Mouse (Mus musculus): ENCODE results near the gene Phc1.
A peak's percentile ranks its signal among the peaks of the same experiment; 100 is the strongest.
"Not testable (repeated sequence)": the region's sequence is repeated elsewhere in the genome, so short reads cannot be mapped to it uniquely, and the experiment has no call there.

The Phc1 gene

DNA sequence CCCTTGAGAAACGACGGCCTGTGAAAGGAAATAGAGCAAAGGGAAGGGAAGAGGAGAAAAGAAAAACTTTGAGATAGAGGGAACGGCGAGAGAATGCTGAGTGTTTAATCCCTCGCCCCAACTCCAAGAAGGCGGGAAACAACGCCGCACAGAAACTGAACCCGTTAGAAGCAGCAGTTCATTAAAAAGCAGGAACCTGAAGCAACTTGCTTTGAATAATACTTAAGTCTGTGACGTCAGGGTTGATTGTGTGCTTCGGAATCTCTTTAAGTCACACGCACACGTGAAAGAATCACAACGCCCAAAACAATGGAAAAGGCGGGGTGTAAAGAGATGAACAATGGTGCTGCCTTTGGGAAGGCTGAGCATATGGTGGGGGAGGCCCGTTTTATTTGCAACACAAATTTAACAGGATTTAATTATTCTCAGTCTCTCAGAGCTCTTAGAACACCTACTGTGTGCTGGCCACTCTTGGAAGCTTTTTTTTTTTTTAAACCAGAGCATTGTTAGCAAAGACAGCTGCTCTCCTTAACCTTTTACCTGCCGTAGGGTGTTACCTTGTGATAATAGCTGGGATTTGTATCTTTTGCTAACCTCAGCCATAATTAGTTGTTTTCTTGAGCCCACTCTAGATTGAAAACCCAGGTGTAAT is at the start of gene Phc1:
TSS of gene Phc1 (minus strand) at position 213 of the 652 bp plus-strand sequence.
- DNase-seq: no peak

DNA sequence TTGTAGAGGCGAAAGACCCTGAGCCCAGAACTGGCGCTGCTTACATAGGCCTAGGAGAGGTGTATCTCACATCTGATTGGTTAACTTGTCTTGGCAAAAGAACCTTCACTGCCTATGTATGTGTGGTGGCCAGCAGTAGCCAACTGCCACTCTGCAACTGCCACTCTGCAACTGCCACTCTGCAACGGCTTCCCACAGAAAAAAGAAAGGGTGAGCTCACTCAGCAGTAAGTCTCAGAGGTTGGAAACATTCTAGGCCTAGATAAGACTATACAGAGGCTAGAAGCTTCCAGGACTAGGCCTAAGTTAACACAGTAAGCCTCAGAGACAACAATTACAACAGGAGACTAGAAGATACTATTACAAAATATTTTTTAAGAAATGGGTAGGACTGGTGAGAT is 49.6 kb upstream of the Phc1 start:
- not testable (repeated sequence) for DNase-seq

- DNase-seq: not testable (repeated sequence)
Observed at GRCm38 (mm10) chr6:122387177-122388028, 47.0 kb upstream of the Phc1 start.

- DNase-seq: no peak
Observed at GRCm38 (mm10) chr6:122385724-122386123, 45.4 kb upstream of the Phc1 start.

DNA sequence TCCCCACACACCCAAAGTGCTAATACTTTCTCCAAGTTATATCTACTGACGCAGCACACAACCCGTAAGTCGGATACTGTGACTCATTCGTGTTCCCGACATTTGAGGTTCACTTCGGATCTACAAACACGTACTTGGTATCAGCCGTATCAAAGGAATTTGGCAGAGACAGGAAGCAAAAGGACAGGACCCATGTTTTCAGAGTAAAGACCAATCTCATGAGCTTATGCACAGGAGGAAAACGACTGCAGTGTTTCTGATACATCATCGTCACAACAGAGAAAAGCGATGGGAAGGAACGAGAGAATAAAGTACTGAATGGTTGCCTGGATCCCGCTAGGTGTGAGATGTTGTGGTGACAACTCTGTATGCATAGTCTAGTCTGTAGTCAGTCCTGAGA is 44.5 kb upstream of the Phc1 start:
- DNase-seq: no peak

GRCm38 (mm10) chr6:122383211-122383610 is 42.9 kb upstream of the Phc1 start:
- no peak for DNase-seq

- no peak for DNase-seq
Observed at GRCm38 (mm10) chr6:122382046-122382445, 41.7 kb upstream of the Phc1 start.

DNA sequence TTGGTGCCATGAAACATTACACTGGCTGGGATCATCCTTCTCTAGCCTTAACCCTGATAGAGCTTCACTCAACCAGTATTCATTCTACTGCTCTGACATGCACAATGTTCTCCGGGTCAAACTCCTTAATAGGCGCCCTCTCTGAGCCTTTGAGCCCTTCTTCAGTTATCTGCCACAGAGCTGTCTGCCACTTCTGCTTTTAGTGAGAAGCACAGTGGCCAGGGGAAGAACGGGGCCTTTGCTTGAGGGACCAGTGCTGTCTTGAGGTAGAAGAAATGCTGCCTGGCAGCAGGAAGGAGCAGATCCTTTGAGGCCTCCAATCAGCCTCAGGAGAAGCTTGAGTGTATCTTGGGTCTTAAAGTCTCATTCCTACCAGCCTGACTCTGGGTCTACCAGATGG is 27.9 kb upstream of the Phc1 start:
- DNase-seq: no peak

GRCm38 (mm10) chr6:122366976-122367375 is 26.6 kb upstream of the Phc1 start:
- DNase-seq: no peak

GRCm38 (mm10) chr6:122366287-122366686 is 25.9 kb upstream of the Phc1 start:
- no peak for DNase-seq

DNA sequence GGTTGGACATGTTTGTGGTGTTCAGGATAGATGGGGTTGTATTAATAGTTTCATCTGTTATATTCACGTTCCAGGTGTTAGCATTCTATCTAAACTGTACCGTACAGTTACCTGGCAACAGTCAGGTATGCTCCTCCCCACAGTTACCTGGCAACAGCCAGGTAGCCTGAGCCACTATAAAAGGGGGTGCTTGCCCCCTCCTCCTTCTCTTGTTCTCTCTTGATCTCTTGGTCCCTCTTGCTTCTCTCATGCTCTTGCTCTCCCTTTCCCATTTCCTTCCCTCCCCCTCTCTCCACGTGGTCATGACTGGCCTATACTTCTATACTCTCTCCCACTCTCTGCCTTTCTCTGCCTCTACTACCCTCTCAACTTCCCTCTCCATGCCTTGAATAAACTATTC is 25.3 kb upstream of the Phc1 start:
- no peak for DNase-seq

DNA sequence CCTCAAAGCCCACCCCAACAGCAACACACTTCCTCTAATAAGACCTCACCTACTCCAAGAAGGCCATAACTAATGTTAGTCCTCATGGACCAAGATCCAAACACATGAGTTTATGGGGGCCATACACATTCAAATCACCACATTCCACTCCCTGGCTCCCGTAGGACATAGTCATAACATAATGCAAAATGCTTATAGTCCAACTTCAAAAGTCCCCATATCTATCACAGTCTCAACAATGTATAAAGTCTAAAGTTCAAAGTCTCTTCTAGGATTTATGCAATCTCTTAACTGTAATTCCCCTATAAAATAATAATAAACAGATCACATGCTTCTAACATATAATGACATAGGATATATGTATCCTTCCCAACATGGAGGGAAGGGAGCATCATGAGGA is 16.7 kb upstream of the Phc1 start:
- DNase-seq: no peak

GRCm38 (mm10) chr6:122355909-122356308 is 15.5 kb upstream of the Phc1 start:
- DNase-seq: no peak

- DNase-seq: not testable (repeated sequence)
Observed at GRCm38 (mm10) chr6:122347326-122347725, 7.0 kb upstream of the Phc1 start.

GRCm38 (mm10) chr6:122346399-122346798 is 6.0 kb upstream of the Phc1 start:
- no peak for DNase-seq

- no peak for DNase-seq
Observed at GRCm38 (mm10) chr6:122345731-122346130, 5.4 kb upstream of the Phc1 start.

DNA sequence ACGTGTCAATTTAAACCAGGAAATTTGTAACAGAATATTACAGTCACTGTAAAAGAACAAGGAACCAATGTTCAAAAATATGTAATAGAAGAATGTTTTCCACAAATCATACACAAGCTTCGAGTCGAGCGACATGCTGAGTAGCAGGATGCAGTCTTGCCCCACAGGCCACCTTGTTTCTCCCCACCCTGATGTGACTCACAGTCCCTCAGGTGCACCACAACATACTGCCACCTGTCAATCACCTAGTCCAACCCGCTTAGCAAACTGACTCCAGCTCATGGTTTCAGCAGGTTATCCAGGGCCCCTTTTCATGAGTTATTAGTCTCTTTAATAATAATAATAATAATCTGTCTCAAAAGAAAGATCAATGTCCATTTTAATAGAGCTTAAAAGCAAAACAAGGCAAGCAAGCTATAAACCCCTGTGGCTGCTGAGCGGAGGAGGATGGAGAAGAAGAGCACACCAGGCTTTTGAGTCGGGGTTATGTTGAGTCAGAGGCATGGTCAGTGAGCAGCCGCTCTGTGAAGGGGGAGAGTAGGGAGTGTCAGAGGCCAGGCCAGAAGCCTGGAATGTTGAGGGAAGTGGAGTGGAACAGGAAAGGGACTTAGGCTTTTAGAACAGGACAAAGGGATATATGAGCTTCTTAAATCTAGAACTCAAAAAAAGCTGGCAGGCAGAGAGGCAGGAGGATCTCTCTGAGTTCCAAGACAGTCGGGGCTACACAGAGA is 4.2 kb upstream of the Phc1 start:
- DNase-seq: no peak

DNA sequence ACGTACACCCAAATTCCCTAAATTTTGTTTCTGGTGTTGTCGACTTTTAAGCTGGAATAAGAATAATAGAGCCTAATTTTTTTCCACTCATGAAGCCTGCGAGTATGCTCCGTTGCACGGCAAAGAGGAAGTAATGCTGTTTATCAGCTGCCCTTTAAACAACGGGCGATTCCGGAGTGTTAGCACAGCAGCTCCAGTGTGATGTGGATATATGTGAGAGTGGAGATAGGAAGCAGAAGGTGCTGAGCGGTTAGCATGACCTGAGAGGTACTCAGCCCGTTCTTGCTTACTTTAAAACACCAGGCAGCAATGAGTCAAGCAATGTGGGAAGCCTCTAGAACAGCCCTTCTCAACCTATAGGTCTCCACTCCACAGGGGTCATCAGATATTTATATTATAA is 3.4 kb upstream of the Phc1 start:
- DNase-seq: no peak

- no peak for DNase-seq
Observed at GRCm38 (mm10) chr6:122342125-122342524, 1.8 kb upstream of the Phc1 start.

DNA sequence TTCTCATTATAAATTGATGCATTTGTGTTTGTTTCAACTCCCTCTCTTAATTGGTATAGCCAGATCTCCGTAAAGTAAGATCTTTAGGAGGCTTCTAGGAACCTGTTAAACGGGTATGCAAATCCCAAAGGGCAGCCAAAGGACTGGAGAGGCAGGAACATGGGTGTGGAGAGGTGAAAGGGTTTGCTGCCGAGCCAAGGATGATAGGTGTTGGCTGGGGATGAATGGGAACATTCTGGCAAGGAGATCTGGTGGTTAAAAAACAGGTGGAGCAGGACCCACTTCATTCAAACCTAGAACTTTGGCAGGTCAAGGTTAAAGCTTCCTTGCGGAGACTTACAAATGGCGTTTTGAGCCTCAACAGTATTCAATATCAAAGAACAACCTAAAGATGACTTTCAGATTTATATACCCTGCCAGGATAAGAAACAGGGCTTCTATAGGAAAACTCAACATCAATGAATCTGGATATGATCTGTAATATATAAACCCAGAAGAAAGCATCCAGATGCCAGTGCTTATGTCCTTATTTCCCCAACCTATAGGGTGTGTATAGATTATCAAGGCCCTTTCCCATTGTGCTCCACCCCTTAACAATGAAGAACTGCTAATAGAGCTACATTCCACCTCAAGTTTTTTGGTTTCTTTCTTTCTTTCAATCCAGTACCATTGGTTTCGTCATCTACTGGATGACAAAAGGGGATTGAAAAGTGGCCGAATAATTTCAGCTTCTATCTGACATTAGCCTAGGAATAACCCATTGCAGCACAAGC is 863 bp upstream of the Phc1 start:
- DNase-seq: no peak

- DNase-seq: peak; percentile 90
Observed at GRCm38 (mm10) chr6:122339648-122340341, 566 bp downstream of the Phc1 start.

DNA sequence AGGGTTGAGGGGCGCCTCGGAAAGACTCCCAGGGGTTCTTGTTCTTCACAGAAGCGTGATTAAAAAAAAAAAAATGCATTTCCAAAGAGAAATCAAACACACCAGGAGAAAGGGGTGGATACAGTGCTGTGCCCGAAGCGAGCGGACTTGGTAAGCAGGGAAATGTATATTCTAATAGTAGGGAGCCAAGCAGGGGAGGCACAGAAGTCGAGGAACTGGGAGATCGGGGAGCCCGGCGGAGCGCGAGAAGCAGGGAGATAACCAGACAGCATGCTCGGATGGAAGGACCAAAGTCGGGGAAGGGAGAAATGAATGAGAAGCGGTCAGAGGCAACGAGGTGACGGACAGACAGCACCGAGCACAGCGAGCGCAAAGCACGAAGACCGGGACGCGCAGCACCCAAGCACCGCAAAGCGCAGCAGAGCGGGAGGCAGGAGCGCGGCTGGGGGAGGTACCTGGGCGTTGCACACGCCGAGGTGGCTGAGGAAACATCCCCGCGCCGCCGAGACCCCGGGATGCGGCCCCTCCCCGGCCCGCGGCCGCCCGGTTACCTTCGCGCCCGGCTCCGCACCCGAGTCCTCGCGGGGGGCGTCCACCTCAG is 1.2 kb downstream of the Phc1 start:
- DNase-seq: peak; percentile 72

Data from right cerebral cortex, postnatal 14 days (tissue).